Mouse (Mus musculus): ENCODE data around the gene Wdr75. TPM values are rescaled to one million over a fixed set of nuclear protein-coding genes. Genes with fewer than 3 reads are reported as not detected.

Wdr75 gene
- 28.8 and 34.0 TPM in 2 replicates for polyA plus RNA-seq (2012; rRNA removed)

GRCm38 (mm10) chr1:45794969-45795908 lies at the start of gene Wdr75:
Gene Wdr75 (plus strand): TSS chr1:45795166.

Other genes starting within 250 kb of the Wdr75 start
- 0.10 and 0.23 TPM in 2 replicates for gene Gm5269, start 95.1 kb downstream of the Wdr75 start, polyA plus RNA-seq (2012; rRNA removed)
- 40.9 and 55.5 TPM in 2 replicates for gene Slc40a1, start 131.4 kb downstream of the Wdr75 start, polyA plus RNA-seq (2012; rRNA removed)

All from liver, embryonic 14 days (tissue).